Mouse (Mus musculus) retina, embryonic 14.5 days (tissue): ENCODE data around the gene Atm.

Experiments used
- DNase-seq: peaks from one replicate; pipeline ENCODE4 v3.0.0-alpha.2; 2015; ENCODE audit warnings: low spot score

Atm gene

DNA sequence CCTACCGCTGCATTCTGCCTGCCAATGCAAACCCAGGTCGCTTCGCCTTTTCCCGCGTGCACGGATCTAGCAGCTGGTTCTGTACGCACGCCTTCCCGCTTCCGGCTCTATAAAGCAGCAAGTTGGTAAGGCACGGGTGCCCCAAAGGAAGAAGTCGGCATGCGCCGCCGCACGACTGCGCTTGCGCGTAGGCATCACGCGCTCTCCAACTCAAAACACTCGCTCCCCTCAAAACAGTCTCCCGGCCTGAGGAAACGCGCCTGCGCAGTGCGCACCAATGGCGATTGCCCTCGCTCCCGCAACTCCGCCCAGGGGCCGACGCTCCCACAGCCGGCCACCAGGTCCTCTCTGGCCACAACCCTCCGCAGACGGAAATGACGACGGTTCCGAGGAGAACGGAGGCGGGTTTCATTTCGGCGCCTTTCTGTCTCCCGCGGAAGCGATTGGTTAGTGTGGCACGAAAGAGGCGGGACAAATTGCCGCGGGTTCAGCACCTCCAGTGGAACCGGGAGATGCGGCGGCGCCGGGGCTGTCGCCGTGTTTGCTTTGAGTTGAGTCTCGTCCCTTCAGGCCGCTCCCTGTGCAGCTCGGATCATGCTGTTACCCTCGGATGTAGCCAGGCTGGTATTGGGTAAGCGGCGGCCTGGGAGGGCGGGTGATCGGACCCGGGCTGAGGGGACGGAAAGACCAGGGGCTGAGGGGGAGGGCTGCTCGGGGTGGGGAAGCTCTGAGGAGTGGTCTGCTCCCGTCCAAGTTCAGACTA is at the start of gene Atm, which contains the start of gene Npat:
Gene Atm (minus strand): TSS at position 183 of the 763 bp plus-strand sequence.
Gene Npat (plus strand): TSS at position 490 of the 763 bp plus-strand sequence.
- peak; percentile 99 for DNase-seq

DNA sequence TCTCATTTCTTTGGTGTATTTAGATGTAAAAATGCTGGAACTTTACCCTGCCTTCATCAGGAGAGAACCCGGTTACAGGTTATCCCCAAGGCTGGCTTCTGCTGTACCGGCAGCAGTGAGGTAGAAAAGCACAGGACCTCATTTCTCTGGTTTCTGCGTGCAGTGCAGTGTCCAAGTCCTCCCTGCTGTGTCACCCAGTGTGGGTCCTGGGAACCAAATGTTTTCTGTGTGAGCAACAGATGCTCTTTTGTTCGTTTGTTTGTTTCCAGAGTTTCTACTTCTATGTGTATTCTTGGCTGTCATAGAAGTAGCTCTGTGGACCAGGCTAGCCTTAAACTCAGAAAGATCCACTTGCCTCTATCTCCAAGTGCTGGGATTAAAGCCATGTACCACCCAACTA is 45.3 kb upstream of the Atm start:
- no peak for DNase-seq

DNA sequence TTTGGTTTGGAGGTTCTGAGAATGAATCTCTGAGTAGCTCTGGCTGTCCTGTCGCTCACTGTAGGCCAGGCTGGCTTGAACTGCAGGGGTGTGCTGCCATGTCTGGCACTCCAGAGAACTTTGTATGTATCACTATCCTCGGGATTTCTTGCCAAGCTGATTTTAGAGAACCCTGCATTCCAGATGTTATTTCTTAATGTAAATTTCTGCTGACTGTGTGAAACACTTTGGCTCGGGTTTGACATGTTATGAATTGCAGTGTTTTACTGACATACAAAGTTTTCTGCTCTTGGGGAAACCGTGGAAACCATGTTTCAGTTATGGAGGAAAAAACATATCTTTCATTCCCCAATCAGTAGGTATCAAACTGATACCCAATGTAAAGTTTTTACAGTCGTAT is 39.2 kb upstream of the Atm start:
- DNase-seq = no peak

DNA sequence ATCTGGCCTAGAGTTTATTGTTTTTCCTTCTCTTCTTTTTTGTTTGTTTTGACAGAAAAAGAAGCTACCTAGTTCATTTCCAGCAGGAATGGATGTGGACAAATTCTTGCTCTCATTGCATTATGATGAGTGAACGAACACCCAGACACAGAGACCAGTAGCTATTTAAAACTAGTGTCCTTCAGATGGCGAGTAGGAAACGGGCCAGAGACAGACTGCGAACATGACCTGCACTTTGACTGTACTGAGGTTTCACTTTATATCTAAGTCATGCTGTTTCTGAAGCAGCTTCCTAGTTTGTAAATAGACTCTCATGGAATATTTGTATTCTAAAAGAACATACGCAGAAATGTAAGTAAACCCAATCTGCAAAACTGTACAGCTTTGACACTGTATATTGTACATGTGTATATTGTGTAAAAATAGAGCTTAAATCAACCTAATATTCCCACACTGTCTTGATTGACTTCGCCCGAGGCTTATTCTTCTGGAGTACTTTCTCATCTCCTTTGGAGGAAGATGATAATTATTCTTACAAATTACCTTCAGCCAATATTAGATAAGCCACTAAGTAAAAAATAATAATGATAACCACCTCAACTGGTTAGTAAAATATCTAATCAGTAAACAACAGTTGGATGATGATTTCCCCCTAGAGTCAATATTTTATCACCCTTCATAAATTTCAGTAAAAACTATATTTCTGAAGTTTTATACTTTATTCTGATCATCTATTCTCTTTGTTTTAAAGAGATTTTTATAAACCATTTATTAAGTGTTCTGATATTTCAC is 36.2 kb upstream of the Atm start:
- no peak for DNase-seq

- DNase-seq = no peak
Observed at GRCm38 (mm10) chr9:53570662-53571061, 34.1 kb upstream of the Atm start.

DNA sequence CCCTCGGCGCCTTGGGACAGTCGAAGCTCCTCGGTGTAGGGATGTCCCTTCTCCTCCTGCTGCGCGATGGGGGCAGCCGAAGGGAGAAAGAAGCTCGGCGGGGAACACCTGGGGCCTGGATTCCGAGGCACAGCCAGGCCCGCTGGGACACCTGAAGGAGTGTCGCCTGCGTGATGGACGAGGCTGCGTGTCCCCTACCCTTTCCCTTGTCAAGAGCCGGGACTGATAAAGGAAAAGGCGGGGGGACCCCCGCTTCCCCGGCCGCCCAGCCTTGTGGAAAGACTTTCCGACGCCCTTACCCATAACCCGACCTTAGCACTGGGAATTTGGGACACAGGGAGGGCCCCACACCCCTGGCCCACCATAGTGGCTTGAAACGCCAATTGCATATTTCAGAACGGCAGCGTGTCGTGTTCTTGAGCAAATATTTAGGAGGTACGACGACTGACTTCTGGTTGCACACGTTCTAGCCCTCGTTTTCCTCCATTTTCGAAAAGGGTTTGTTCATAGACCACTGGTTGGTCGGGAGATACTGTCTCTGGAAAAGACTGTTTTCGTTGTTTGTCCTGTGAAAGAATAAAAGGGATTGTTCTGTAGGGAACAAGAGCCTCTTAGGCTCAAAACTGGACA is 911 bp upstream of the Atm start:
- DNase-seq = no peak

DNA sequence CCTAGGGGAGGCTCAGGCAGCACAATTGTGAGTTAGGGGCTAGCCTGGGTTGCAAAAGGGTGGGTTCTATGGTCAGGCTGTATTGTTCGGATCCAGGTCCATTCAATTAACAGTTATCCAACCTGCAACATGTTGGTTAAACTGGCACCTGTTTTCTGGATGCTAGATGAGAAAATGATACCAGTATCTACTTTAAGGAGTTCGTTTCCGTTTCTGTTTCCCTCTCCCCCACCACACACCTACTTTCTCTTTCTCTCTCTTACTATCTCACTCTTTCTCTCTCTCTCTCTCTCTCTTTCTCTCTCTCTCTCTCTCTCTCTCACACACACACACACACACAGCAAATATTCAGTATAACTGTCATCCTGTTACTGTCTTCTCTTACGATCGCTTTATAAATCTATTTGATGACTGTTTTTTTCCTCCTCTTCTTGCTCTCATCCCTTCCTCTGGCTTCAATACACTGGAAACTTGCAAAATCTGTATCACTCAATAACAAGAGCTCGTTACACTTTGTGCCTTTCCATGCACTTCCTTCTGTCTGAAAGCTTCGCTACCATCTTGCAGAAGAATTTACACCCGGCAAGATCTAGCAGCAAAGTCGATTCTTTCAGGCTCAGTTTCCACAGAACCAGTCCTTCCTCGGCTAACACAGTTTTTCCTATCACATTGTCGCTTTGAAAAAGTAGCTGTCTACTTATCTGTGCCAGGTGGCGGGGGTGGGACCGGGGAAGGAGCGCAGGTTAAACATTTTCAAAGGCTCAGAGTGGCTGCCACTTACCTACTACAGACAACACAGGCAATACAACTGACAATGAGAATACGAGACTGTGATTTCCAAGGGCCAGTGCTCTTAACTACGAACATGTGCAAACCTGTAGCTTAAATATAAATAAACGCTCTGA is 872 bp downstream of the Atm start:
- peak; percentile 3 for DNase-seq

DNA sequence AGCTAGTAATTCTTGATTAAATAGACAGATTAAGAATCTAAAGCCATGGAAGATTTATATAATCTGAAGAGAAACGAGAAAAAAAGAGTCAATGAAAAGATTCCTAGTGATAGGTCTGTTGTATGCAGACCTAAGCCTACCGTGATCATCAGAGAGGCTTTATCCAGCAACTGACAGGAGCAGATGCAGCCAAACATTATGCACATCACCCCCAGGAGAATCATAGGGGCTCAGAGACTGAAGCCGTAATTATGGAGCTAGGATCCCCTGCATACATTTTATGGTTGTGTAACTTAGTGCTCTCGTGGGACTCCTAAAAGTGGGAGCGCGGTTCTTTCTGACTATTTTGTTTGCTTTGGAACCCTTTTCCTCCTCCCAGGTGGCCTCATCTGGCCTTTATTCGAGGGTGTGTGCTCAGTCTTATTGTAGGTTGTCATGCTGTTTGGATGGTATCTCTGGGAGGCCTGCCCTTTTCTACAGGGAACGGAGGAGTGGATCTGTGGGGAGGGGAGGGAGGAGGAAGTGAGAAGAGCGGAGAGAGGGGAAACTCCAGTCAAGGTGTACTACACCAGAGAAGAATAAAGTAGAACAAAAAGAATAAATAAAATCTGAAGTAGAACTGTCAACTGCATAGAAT is 19.0 kb downstream of the Atm start:
- no peak for DNase-seq

- DNase-seq = no peak
Observed at GRCm38 (mm10) chr9:53514091-53514490, 22.4 kb downstream of the Atm start.

DNA sequence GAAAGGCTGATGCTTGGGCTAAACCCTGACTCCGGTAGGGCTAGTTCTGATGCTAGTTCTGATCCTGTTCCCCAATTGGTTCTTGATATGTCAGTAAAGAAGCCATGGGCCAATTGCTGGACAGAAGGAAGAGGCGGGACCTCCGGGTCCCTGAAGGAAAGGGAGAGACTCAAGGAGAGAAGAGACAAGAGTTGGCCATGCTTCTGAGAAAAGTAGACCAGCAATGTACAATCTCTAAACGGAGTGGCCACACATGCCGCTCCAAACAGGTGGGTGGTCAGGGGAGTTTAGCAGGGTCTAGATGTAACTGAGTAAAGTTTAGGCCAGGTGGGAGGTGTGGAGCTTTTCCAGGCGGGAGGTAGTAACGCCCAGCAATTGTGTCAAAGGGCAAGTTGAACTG is 28.5 kb downstream of the Atm start:
- no peak for DNase-seq

GRCm38 (mm10) chr9:53485886-53486285 is 50.7 kb downstream of the Atm start:
- no peak for DNase-seq

GRCm38 (mm10) chr9:53472806-53473518 is 63.6 kb downstream of the Atm start:
- peak; percentile 13 for DNase-seq

DNA sequence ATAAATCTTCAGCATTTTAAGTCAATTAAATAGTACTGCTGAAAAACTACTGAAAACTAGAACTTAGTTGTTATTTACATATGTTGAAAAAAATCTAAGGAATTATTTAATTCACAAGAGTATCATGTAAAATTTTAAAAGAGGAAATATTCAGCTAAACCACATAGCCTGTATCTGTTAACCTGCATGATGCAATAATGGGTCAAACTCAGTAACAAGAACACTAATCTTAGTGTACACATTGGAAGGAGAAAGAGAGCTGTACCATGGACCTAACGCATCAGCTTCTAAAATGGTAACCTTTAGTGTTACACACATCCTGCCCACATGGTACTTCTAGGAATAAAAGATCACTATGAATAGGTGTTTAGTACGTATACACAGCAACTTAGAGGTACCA is 84.5 kb downstream of the Atm start:
- no peak for DNase-seq

- no peak for DNase-seq
Observed at GRCm38 (mm10) chr9:53450609-53451008, 85.9 kb downstream of the Atm start.

DNA sequence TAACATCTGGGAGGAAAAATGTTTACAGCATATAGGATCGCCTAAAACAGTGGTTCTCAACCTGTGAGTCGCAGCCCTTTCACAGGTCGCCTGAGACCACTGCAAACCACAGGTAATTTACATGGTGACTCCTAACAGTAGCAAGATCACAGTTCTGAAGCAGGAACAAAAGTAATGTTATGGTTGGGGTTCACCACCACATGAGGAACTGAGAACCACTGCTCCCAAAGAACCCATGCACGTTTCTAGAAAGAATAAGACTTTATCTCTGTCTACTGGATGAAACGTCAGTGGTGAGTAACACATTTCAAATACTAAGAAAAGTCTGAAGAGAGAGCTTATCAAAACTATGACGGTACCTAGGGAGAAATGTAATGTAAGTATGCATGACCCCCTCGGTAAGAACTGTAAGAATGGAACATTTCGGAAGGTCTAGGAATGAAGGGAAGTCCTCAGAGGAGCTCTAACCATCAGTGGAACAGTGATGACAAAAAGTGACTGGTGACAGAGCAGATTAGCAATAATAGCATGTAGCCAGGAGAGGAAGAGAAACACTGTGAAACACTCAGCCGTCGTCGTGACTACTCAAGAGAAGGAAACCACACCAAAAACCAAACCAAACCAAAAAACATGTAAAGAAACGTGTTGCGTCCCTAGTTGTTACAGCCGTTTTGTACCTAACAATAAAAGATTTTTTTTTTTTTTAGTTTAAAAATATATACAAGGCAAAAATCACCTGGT is 100.5 kb downstream of the Atm start:
- DNase-seq = no peak

- no peak for DNase-seq
Observed at GRCm38 (mm10) chr9:53427638-53428037, 108.9 kb downstream of the Atm start.

DNA sequence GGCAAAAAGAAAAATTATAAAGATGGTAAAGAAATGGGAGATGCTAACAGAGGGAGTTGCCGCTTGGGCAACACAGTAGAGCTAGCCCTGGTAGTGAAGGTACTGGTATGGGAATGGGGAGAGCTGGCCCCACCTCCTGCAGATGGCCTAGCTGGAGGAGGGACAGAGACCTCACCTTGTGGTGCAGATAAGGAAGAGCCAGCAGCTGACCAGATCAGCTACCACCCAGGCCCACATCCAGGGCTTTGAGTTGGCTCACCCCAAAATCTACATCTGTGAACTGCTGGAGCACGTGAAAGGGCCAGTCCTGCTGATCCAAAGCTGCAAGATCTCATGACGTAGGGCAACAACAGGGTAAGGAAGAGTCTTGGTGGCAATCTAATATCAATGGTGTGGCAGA is 109.8 kb downstream of the Atm start:
- DNase-seq = no peak

- no peak for DNase-seq
Observed at GRCm38 (mm10) chr9:53422133-53422896, 114.2 kb downstream of the Atm start.

- DNase-seq = no peak
Observed at GRCm38 (mm10) chr9:53409427-53409826, 127.1 kb downstream of the Atm start.
